Mouse (Mus musculus): ENCODE data around the gene Gm20517.

The Gm20517 gene

GRCm38 (mm10) chr17:47610849-47611660 is at the start of gene Gm20517, which contains the start of the genes Bysl and Med20:
TSS of gene Gm20517 (plus strand) at chr17:47611589.
TSS of gene Bysl (minus strand) at chr17:47611492.
TSS of gene Med20 (plus strand) at chr17:47611582.
- DNase-seq (ENCODE audit: low spot score in 2 of 2), result peak; percentile 91 to 96

- DNase-seq (ENCODE audit: low spot score in 2 of 2), result no peak
Observed at GRCm38 (mm10) chr17:47562875-47563274, 48.5 kb upstream of the Gm20517 start.

GRCm38 (mm10) chr17:47564612-47565011 is 46.8 kb upstream of the Gm20517 start:
- no peak for DNase-seq (ENCODE audit: low spot score in 2 of 2)

- DNase-seq (ENCODE audit: low spot score in 2 of 2), result no peak
Observed at GRCm38 (mm10) chr17:47566133-47566532, 45.3 kb upstream of the Gm20517 start.

GRCm38 (mm10) chr17:47567271-47567670 is 44.1 kb upstream of the Gm20517 start:
- DNase-seq (ENCODE audit: low spot score in 2 of 2), result no peak

- no peak for DNase-seq (ENCODE audit: low spot score in 2 of 2)
Observed at GRCm38 (mm10) chr17:47568389-47568788, 43.0 kb upstream of the Gm20517 start.

- DNase-seq (ENCODE audit: low spot score in 2 of 2), result no peak
Observed at GRCm38 (mm10) chr17:47568951-47569527, 42.4 kb upstream of the Gm20517 start.

GRCm38 (mm10) chr17:47571621-47572020 is 39.8 kb upstream of the Gm20517 start:
- no peak for DNase-seq (ENCODE audit: low spot score in 2 of 2)

- DNase-seq (ENCODE audit: low spot score in 2 of 2), result no peak
Observed at GRCm38 (mm10) chr17:47572436-47572835, 39.0 kb upstream of the Gm20517 start.

GRCm38 (mm10) chr17:47574028-47574427 is 37.4 kb upstream of the Gm20517 start:
- no peak for DNase-seq (ENCODE audit: low spot score in 2 of 2)

GRCm38 (mm10) chr17:47574830-47575229 is 36.6 kb upstream of the Gm20517 start:
- no peak for DNase-seq (ENCODE audit: low spot score in 2 of 2)

- DNase-seq (ENCODE audit: low spot score in 2 of 2), result no peak
Observed at GRCm38 (mm10) chr17:47578655-47579054, 32.7 kb upstream of the Gm20517 start.

GRCm38 (mm10) chr17:47580962-47581361 is 30.4 kb upstream of the Gm20517 start:
- DNase-seq (ENCODE audit: low spot score in 2 of 2), result no peak

GRCm38 (mm10) chr17:47588517-47588916 is 22.9 kb upstream of the Gm20517 start:
- no peak for DNase-seq (ENCODE audit: low spot score in 2 of 2)

GRCm38 (mm10) chr17:47591073-47591472 is 20.3 kb upstream of the Gm20517 start:
- no peak for DNase-seq (ENCODE audit: low spot score in 2 of 2)

- peak; percentile 78 to 89 for DNase-seq (ENCODE audit: low spot score in 2 of 2)
Observed at GRCm38 (mm10) chr17:47593215-47593853, 18.1 kb upstream of the Gm20517 start.

- DNase-seq (ENCODE audit: low spot score in 2 of 2), result no peak
Observed at GRCm38 (mm10) chr17:47593854-47594182, 17.6 kb upstream of the Gm20517 start.

- DNase-seq (ENCODE audit: low spot score in 2 of 2), result peak; percentile 47 to 50
Observed at GRCm38 (mm10) chr17:47594183-47594968, 17.0 kb upstream of the Gm20517 start.

GRCm38 (mm10) chr17:47594969-47595247 is 16.5 kb upstream of the Gm20517 start:
- no peak for DNase-seq (ENCODE audit: low spot score in 2 of 2)

GRCm38 (mm10) chr17:47595248-47596161 is 15.9 kb upstream of the Gm20517 start:
- no peak for DNase-seq (ENCODE audit: low spot score in 2 of 2)

Data from frontal cortex, postnatal 10 days (tissue).